Mouse (Mus musculus): Measurements from ENCODE around the gene Dohh.

- TF ChIP-seq CTCF (IDR thresholded peaks at IDR 0.05; ENCODE audit: extremely low read depth, insufficient read length, insufficient replicate concordance, low read depth, low read length) (no peak), POLR2A (IDR thresholded peaks at IDR 0.05; ENCODE audit: low read depth, low read length) (no peak)
Observed at GRCm38 (mm10) chr10:81425236-81425850, 41.1 kb downstream of the Dohh start.

Data from small intestine, adult 2 months (tissue).